Mouse (Mus musculus) heart, embryonic 15.5 days (tissue): ENCODE measurements around the gene Naa10. TPM values are rescaled to one million over a fixed set of nuclear protein-coding genes. Genes with fewer than 3 reads are reported as not detected.

Experiments
- ATAC-seq: fragments of 200-750 bp; cut with Nextera tagmentation; replicated peaks from 2 replicates; pipeline ENCODE4 v1.8.0; 2017; ENCODE audit warnings: low read depth, moderate TSS enrichment; ENCODE audit not compliant: insufficient number of reproducible peaks, insufficient read depth, low FRiP score
- H3K27ac ChIP-seq: fragments of 300-500 bp; sonication (generic); 2 replicates; pipeline ENCODE4 v1.5.1; 2015; ENCODE audit warnings: mild to moderate bottlenecking, inconsistent platforms
- H3K27me3 ChIP-seq: fragments of 300-500 bp; sonication (generic); 2 replicates; pipeline ENCODE4 v1.6.1; 2015; ENCODE audit warnings: inconsistent platforms
- H3K36me3 ChIP-seq: fragments of 300-500 bp; sonication (generic); 2 replicates; pipeline ENCODE4 v1.6.1; 2015; ENCODE audit warnings: mild to moderate bottlenecking, inconsistent platforms
- H3K4me1 ChIP-seq: fragments of 300-500 bp; sonication (generic); replicated peaks from 2 replicates; pipeline ENCODE4 v1.6.1; 2015; ENCODE audit warnings: inconsistent platforms
- H3K4me2 ChIP-seq: fragments of 300-500 bp; sonication (generic); 2 replicates; pipeline ENCODE4 v1.6.1; 2015; ENCODE audit warnings: inconsistent platforms, mild to moderate bottlenecking, moderate library complexity
- H3K4me3 ChIP-seq: fragments of 300-500 bp; sonication (generic); 2 replicates; pipeline ENCODE4 v1.5.1; 2015; ENCODE audit warnings: mild to moderate bottlenecking, inconsistent platforms
- H3K9ac ChIP-seq: fragments of 300-500 bp; sonication (generic); 2 replicates; pipeline ENCODE4 v1.6.1; 2015; ENCODE audit warnings: mild to moderate bottlenecking, inconsistent platforms
- H3K9me3 ChIP-seq: fragments of 300-500 bp; sonication (generic); replicated peaks from 2 replicates; pipeline ENCODE4 v1.6.1; 2016; ENCODE audit warnings: inconsistent platforms
- WGBS: fragments of 180-500 bp; shearing (Covaris S2); methylation state at CpG from one replicate; pipeline ENCODE4 v1.1.7; 2015; ENCODE audit warnings: mixed read lengths; 5-methylcytosine and 5-hydroxymethylcytosine counted together
- polyA plus RNA-seq: library from polyadenylated mRNA; unstranded; fragments of >200 nt; fragmentation: Nextera tagmentation; extraction: Ambion mirVana; gene quantifications from 2 replicates; pipeline ENCODE4 v1.2.1, GENCODE M21; 2015

The Naa10 gene
- polyA plus RNA-seq, 1 experiment from 2014 or later, result 84.5 TPM

DNA sequence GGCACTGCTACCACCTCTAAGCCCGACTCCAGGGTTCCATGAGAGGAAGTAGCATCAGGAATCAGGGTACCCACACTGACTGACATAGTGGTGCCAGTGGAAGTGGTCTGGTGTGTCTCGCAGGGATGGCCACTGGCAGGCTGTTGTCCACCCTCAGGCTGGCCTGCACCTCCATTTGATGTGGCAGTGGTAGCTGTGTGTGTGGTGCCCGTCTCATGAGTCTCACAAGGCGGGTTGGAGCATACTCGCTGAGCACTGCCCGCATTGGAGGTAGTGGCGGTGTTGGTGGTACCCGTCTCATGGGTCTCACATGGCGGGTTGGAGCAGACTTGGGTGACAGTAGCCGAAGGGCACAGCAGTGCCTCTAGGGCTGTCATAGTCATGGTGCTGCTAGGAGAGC, 27.6 kb upstream of the Naa10 start:
- 88% methylated on average over 10 of the region's 10 CpGs for WGBS
- Histone ChIP-seq H3K27ac (no peak overlapping the region), H3K27me3 (no peaks in the 10 kb centered on the region), H3K9ac (no peak overlapping the region), H3K4me2 (no peak overlapping the region), H3K9me3 (no peaks in the 10 kb centered on the region), H3K36me3 (peaks cover 69% of the 10 kb centered on the region), H3K4me1 (no peaks in the 10 kb centered on the region), H3K4me3 (no peak overlapping the region)
- no peak for ATAC-seq

DNA sequence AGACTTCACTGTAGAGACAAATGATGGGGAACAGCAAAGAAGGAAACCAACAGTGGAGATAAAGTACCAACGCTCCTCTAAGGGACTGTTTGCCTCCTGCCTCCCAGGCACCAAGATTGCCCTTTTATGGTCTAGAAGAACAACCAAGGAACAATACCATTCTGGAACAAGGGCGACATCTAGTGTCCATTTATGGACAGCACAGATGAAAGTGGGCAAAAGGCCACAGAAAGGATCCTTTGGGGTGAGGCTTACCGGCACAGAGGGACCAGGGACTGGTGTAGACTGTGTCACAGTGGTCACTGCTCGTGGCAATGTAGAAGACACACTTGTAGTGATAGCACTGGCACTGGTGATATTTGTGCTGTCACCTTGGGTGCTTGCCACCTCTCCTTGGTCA, 26.9 kb upstream of the Naa10 start:
- no peak overlapping the region for H3K27ac ChIP-seq
- ATAC-seq, result no peak
- no peaks in the 10 kb centered on the region for H3K9me3 ChIP-seq
- H3K27me3 ChIP-seq, result no peaks in the 10 kb centered on the region
- no peak overlapping the region for H3K9ac ChIP-seq
- H3K4me2 ChIP-seq, result no peak overlapping the region
- peaks cover 71% of the 10 kb centered on the region for H3K36me3 ChIP-seq
- H3K4me3 ChIP-seq, result no peak overlapping the region
- WGBS, result 24% methylated on average over 4 of the region's 4 CpGs
- H3K4me1 ChIP-seq, result no peaks in the 10 kb centered on the region

DNA sequence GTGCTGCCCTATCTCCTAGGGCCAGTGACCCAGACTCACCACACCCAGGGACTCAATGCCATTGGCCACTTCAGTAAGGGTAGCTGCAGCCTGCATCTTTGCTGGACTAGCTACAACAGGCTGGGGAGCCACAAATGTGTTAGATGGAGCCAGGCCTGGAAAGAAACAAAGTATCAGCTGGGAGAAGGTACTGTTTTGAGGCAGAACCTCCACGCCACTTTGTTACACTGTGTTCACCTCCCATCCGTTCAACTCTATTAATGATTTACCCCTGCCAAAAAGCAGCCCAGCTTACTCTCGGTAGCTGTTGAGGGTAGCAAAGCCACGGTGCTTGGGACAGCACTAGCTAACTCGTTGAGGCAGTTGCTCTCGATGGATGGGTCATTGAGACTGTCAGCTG, 25.2 kb upstream of the Naa10 start:
- no peak overlapping the region for H3K9ac ChIP-seq
- H3K36me3 ChIP-seq, result peaks cover 63% of the 10 kb centered on the region
- no peaks in the 10 kb centered on the region for H3K9me3 ChIP-seq
- no peaks in the 10 kb centered on the region for H3K27me3 ChIP-seq
- H3K4me1 ChIP-seq, result peaks cover 5% of the 10 kb centered on the region
- H3K4me3 ChIP-seq, result no peak overlapping the region
- no peak overlapping the region for H3K4me2 ChIP-seq
- no peak overlapping the region for H3K27ac ChIP-seq
- ATAC-seq, result no peak
- 77% methylated on average over 6 of the region's 6 CpGs for WGBS

DNA sequence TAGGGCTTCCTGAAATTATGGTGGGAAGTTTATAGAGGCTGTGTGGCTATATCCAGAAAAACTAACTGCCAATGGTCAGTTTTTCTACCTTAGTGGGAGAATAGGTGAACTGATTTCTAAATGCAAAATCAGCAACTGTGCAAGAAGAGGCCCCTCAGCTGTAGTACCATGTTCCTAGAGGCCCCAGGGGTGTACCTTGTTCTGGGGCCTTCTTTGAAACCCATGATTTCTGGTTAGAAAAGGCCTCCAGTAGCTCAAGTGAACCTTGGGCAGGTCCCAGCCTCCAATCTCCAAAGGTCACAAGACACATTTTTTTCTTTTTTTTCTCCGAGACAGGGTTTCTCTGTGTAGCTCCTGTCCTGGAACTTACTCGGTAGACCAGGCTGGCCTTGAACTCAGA, 20.6 kb upstream of the Naa10 start:
- H3K4me1 ChIP-seq, result peaks cover 8% of the 10 kb centered on the region
- no peaks in the 10 kb centered on the region for H3K9me3 ChIP-seq
- H3K36me3 ChIP-seq, result peaks cover 37% of the 10 kb centered on the region
- H3K9ac ChIP-seq, result no peak overlapping the region
- no peak overlapping the region for H3K4me2 ChIP-seq
- H3K4me3 ChIP-seq, result no peak overlapping the region
- peak overlapping the region; percentile 27; the same call in 1 of the 2 replicates for H3K27ac ChIP-seq
- H3K27me3 ChIP-seq, result no peaks in the 10 kb centered on the region
- 66% methylated on average over 2 of the region's 2 CpGs for WGBS
- no peak for ATAC-seq

DNA sequence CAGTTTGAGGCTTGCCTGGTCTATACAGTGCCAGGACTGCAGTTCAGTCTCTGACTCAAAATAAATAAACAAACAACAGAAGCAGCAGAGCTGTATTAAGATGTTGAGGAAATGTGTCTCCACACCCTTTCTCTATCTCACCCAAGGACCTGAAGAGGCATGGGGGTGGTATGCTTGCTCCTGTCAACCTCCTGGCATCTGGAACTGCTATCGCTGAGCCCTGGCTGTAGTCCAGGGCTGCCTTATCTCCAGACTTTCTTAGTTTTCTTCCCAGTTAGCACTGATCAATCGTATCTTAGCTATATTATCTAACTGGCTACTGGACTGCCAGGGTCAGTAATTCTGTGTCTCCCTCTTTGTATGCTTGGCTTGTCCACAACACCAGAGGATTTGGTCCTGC, 20.1 kb upstream of the Naa10 start:
- H3K4me2 ChIP-seq, result no peak overlapping the region
- peaks cover 32% of the 10 kb centered on the region for H3K36me3 ChIP-seq
- no peaks in the 10 kb centered on the region for H3K27me3 ChIP-seq
- 16% methylated on average over 2 of the region's 2 CpGs for WGBS
- H3K9me3 ChIP-seq, result no peaks in the 10 kb centered on the region
- peaks cover 8% of the 10 kb centered on the region for H3K4me1 ChIP-seq
- H3K27ac ChIP-seq, result 0 out of 2 replicates have a peak overlapping the region, but pooled peaks have one; percentile 27
- no peak overlapping the region for H3K4me3 ChIP-seq
- no peak for ATAC-seq
- H3K9ac ChIP-seq, result no peak overlapping the region

DNA sequence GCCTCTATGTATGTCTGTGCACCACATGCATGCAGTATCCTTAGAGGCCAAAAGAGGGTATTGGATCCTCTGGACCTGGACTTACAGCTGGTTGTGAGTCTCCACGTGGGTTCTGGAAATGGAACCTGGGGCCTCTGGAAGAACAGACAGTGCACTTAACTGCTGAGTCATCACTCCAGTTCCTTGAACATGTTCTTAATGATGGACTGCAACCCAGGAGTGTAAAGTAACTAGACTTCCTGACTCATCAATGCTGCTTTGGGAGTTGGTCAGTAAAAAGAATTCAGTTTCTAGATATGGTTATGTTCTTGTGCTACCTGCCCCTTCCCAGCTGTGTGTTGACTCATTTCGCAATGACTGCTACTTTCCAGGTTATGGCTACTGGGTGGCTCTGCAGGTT, 10.1 kb upstream of the Naa10 start:
- no peak overlapping the region for H3K4me3 ChIP-seq
- no peak overlapping the region for H3K4me2 ChIP-seq
- WGBS, result 72% methylated on average over 2 of the region's 2 CpGs
- H3K9me3 ChIP-seq, result no peaks in the 10 kb centered on the region
- H3K27me3 ChIP-seq, result no peaks in the 10 kb centered on the region
- no peak for ATAC-seq
- no peak overlapping the region for H3K9ac ChIP-seq
- H3K36me3 ChIP-seq, result no peaks in the 10 kb centered on the region; the same call in 1 of the 2 replicates
- H3K27ac ChIP-seq, result no peak overlapping the region
- H3K4me1 ChIP-seq, result 0 out of 2 replicates have a peak, but pooled peaks cover 3% of the 10 kb centered on the region

DNA sequence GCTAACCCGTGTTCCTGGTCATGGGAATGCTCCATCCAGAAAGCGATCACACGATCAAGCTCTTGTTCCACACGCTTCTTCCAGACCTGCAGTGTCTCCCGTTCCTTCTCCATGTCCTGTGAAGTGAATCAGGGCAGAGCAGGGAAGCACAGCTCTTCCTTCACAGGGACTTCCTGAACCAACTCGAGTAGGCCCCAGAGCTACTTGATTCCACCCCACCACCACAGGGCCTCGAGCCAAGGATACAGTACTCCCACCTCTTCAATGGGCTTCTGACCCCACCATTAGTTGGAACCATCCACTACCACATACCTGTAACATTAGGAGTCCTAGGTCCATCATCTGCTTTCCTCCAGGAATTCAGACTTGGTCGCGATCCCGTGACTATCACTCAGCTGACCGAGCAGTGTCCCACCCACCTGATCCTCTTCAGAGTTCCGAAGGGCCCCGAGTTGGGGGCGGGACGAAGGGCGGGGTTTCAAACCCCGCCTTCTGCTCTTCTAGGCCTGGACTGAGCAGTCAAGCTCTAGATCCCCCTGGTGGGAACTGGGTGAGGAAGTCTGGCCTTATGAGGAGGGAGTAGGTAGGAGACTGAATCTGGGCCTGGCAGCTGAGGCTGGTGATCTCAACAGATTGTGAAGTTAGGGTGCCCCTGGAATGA, 8.8 kb upstream of the Naa10 start, which contains the start of gene Renbp:
TSS of gene Renbp (minus strand) at position 449 of the 661 bp plus-strand sequence.
- WGBS, result 32% methylated on average over 17 of the region's 17 CpGs
- H3K27ac ChIP-seq, result peak within 1 kb of the TSS; percentile 31
- no peaks in the 10 kb centered on the region for H3K27me3 ChIP-seq
- no peaks in the 10 kb centered on the region for H3K9me3 ChIP-seq
- H3K9ac ChIP-seq, result peak within 1 kb of the TSS; percentile 31; the same call in 1 of the 2 replicates
- peak within 1 kb of the TSS; percentile 48 for H3K4me3 ChIP-seq
- H3K4me2 ChIP-seq, result peak within 1 kb of the TSS; percentile 55
- ATAC-seq, result peak; percentile 92
- no peaks in the 10 kb centered on the region; the same call in 1 of the 2 replicates for H3K36me3 ChIP-seq
- H3K4me1 ChIP-seq, result 0 out of 2 replicates have a peak, but pooled peaks cover 3% of the 10 kb centered on the region

DNA sequence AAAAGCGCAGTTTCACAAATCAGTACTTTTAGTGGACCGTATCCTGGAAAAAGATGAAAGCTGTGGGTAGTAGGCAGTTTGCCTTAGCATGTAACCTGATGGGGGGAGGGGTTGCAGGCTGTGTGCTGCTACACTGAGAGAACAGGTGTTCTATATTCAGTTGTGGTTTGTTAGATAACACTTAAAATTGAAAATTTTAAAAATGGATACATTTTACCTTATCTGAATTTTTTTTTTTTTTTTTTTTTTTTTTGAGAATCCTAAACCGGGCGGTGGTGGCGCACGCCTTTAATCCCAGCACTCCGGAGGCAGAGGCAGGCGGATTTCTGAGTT, 772 bp upstream of the Naa10 start:
- peak overlapping the region; percentile 83; the same call in 1 of the 2 replicates for H3K27ac ChIP-seq
- no peaks in the 10 kb centered on the region for H3K27me3 ChIP-seq
- H3K4me3 ChIP-seq, result peak overlapping the region; percentile 60
- WGBS, result 73% methylated on average over 8 of the region's 8 CpGs
- H3K4me2 ChIP-seq, result peak overlapping the region; percentile 79
- H3K36me3 ChIP-seq, result peaks cover 6% of the 10 kb centered on the region; the same call in 1 of the 2 replicates
- H3K4me1 ChIP-seq, result peaks cover 3% of the 10 kb centered on the region
- no peaks in the 10 kb centered on the region for H3K9me3 ChIP-seq
- H3K9ac ChIP-seq, result no peak overlapping the region
- no peak for ATAC-seq

DNA sequence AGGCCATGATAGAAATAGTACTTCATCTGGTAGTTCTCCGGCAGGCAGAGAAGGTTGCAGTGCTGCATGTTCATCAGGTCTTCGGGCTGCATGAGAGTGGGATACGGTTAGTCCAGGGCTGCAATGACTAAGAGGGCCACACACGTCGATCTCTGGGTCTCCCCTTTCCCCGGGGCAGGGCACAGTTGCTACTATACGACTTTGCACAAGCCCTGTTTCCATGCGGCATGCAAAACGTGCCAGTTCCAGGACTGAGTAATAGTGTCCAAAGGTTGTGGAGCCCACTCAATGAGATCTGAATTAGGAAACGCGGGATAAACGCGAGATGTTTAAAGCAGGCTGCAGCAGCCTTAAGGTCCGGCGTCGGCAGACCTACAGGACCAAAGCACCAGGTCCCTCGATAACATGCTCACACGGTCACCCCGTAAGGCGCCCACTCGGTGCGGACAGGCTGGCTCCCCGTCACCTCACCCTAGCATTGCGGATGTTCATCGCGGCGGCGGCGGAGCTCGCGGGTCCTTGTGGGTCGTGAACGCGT, 390 bp downstream of the Naa10 start:
- ATAC-seq, result 0 out of 2 replicates have a peak, but pooled peaks have one; percentile 3
- H3K4me3 ChIP-seq, result peak overlapping the region; percentile 60
- peak overlapping the region; percentile 64 for H3K9ac ChIP-seq
- no peaks in the 10 kb centered on the region for H3K27me3 ChIP-seq
- H3K4me1 ChIP-seq, result peaks cover 3% of the 10 kb centered on the region
- peak overlapping the region; percentile 79 for H3K4me2 ChIP-seq
- peak overlapping the region; percentile 85 for H3K27ac ChIP-seq
- H3K9me3 ChIP-seq, result no peaks in the 10 kb centered on the region
- WGBS, result 15% methylated on average over 34 of the region's 34 CpGs
- H3K36me3 ChIP-seq, result peaks cover 6% of the 10 kb centered on the region; the same call in 1 of the 2 replicates

DNA sequence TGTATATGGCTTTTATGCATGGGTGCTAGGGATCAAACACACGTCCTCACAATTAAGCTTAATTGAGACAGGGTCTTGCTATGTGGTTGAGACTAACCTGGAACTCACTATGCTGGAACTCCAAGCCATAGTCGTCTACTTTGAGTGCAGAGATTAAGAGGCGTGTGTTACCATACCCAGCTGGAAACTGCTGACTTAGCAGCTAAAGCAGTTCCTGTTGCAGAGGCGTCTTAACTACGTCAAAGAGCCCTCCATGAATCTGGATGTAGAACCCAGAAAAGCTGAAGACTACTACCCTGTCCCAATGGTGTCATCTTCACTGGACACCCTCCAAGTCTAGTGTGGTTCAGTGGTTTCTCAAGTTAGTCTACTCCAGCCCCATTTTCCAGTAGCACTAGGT, 3.1 kb downstream of the Naa10 start:
- no peaks in the 10 kb centered on the region for H3K27me3 ChIP-seq
- peaks cover 6% of the 10 kb centered on the region; the same call in 1 of the 2 replicates for H3K36me3 ChIP-seq
- H3K27ac ChIP-seq, result no peak overlapping the region
- H3K9ac ChIP-seq, result no peak overlapping the region
- no peak overlapping the region for H3K4me3 ChIP-seq
- no peak overlapping the region for H3K4me2 ChIP-seq
- H3K4me1 ChIP-seq, result peaks cover 6% of the 10 kb centered on the region
- WGBS, result 80% methylated on average over 5 of the region's 5 CpGs
- H3K9me3 ChIP-seq, result no peaks in the 10 kb centered on the region
- no peak for ATAC-seq

DNA sequence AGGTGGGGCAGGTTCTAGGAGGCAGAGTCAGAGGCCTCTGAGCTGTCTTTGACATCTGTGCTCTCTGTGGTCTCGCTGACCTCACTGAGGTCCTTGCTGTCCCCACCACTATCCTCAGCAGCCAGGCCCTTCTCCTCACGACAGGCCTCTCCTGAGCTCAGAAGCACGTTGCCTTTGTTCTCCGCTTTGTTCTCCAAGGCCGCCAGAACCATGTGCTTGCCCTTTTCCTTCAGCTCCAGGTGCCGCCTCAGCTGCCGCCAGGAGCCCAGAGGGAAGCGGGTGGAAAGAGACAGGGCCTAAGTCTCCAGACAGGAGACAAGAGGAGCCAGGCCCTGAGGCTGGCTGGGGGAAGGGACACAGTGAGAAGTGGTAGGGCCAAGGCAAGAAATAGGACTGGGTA, 4.8 kb downstream of the Naa10 start:
- WGBS, result 84% methylated on average over 8 of the region's 8 CpGs
- Histone ChIP-seq H3K4me3 (no peak overlapping the region), H3K4me1 (peaks cover 2% of the 10 kb centered on the region; the same call in 1 of the 2 replicates), H3K27me3 (no peaks in the 10 kb centered on the region), H3K9ac (no peak overlapping the region), H3K27ac (no peak overlapping the region), H3K4me2 (no peak overlapping the region), H3K36me3 (peaks cover 6% of the 10 kb centered on the region; the same call in 1 of the 2 replicates), H3K9me3 (no peaks in the 10 kb centered on the region)
- no peak for ATAC-seq
